Mouse (Mus musculus): ENCODE measurements around the gene Adad1.

The Adad1 gene

GRCm38 (mm10) chr3:37169283-37169682, 106.0 kb downstream of the Adad1 start:
- no peak for DNase-seq (ENCODE audit: low spot score)

Measured in c-Kit-positive CD71-positive TER-119-positive erythroid progenitor cells, embryonic 14.5 days (primary cell).